Mouse (Mus musculus) embryo, embryonic 11 days (tissue): ENCODE measurements around the gene Elmo1.
A peak's percentile ranks its signal among the peaks of the same experiment; 100 is the strongest.

Experiments used
- DNase-seq: peaks from one replicate; pipeline ENCODE4 v3.0.0-alpha.2; 2015

Elmo1 gene

GRCm38 (mm10) chr13:20163339-20163954 is 73.1 kb downstream of the Elmo1 start:
- DNase-seq = no peak

GRCm38 (mm10) chr13:20164837-20165236 is 74.4 kb downstream of the Elmo1 start:
- DNase-seq = no peak

- DNase-seq = no peak
Measured at GRCm38 (mm10) chr13:20173987-20174654, 83.7 kb downstream of the Elmo1 start.

- no peak for DNase-seq
Measured at GRCm38 (mm10) chr13:20174655-20175280, 84.4 kb downstream of the Elmo1 start.

GRCm38 (mm10) chr13:20180738-20181137 is 90.3 kb downstream of the Elmo1 start:
- DNase-seq = no peak

- DNase-seq = no peak
Measured at GRCm38 (mm10) chr13:20181321-20181720, 90.9 kb downstream of the Elmo1 start.

GRCm38 (mm10) chr13:20182239-20182825 is 91.9 kb downstream of the Elmo1 start:
- no peak for DNase-seq

GRCm38 (mm10) chr13:20183512-20184238 is 93.3 kb downstream of the Elmo1 start:
- peak; percentile 54 for DNase-seq

- no peak for DNase-seq
Measured at GRCm38 (mm10) chr13:20184239-20185033, 94.0 kb downstream of the Elmo1 start.

GRCm38 (mm10) chr13:20185034-20185846 is 94.8 kb downstream of the Elmo1 start:
- DNase-seq = no peak

- DNase-seq = no peak
Measured at GRCm38 (mm10) chr13:20185847-20186213, 95.4 kb downstream of the Elmo1 start.

- DNase-seq = no peak
Measured at GRCm38 (mm10) chr13:20187647-20188046, 97.3 kb downstream of the Elmo1 start.

- no peak for DNase-seq
Measured at GRCm38 (mm10) chr13:20192009-20192584, 101.7 kb downstream of the Elmo1 start.

- DNase-seq = no peak
Measured at GRCm38 (mm10) chr13:20200582-20200981, 110.2 kb downstream of the Elmo1 start.

- DNase-seq = no peak
Measured at GRCm38 (mm10) chr13:20202617-20203016, 112.2 kb downstream of the Elmo1 start.

- DNase-seq = no peak
Measured at GRCm38 (mm10) chr13:20204165-20204564, 113.8 kb downstream of the Elmo1 start.

GRCm38 (mm10) chr13:20205007-20205745 is 114.8 kb downstream of the Elmo1 start:
- DNase-seq = no peak

- no peak for DNase-seq
Measured at GRCm38 (mm10) chr13:20205746-20206145, 115.3 kb downstream of the Elmo1 start.

GRCm38 (mm10) chr13:20207126-20207525 is 116.7 kb downstream of the Elmo1 start:
- DNase-seq = no peak

GRCm38 (mm10) chr13:20207950-20208642 is 117.7 kb downstream of the Elmo1 start:
- DNase-seq = peak; percentile 17
